Mouse (Mus musculus): ENCODE measurements around the gene Mafg. TPM values are rescaled to one million over a fixed set of nuclear protein-coding genes. Genes with fewer than 3 reads are reported as not detected.

The Mafg gene
- total and polyA plus RNA-seq, 3 experiments = 26.5 to 113 (median 54.0) TPM

DNA sequence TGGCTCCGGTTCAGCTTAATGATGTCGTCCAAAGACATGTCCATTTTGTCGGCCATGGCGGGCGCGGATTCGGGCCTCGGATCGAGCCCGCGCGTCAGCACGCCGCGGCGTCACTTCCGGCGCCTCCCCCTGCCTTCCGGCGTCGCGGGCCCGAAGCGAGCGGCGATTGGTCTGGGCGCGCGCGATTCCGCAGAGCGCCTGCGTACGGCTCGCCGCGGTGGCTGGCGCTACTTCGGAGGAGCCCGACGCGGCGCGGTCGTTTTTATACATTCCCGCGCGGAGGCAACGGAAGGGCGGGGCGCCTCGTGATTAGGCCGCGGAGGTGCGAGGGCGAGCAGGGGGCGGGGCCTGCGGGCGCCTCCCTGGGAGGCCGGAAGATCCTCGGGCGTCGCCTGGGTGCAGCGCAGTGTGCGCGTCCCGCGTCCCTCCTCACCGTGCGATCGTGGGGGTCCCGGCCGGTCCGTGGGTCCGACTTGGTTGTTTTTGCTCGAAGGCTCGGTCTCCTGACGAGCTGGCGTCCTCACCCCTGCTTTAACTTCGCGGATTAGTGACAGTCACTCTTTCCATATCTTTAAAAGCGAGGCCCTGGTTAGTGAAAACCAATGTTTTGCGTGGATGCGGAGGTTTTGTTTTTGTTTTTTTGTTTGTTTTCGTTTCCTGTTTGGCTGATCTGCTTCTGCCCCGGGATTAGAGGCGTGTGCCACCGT lies 35.0 kb downstream of the Mafg start, which contains the start of the genes Alyref and Anapc11 (continued):
- peak; percentile 79; the same call in 1 of the 2 replicates for TF ChIP-seq ELF1 (IDR thresholded peaks at IDR 0.05; ENCODE audit: low read depth, low read length)
- no peak for TF ChIP-seq GATA1 (IDR thresholded peaks at IDR 0.05; ENCODE audit: low read depth, low read length)
- peak; percentile 19; the same call in 1 of the 2 replicates for TF ChIP-seq RCOR1 (IDR thresholded peaks at IDR 0.05; ENCODE audit: low read depth, low read length)
- peak; percentile 69 for TF ChIP-seq MXI1 (IDR thresholded peaks at IDR 0.05; ENCODE audit: low read depth, low read length)

DNA sequence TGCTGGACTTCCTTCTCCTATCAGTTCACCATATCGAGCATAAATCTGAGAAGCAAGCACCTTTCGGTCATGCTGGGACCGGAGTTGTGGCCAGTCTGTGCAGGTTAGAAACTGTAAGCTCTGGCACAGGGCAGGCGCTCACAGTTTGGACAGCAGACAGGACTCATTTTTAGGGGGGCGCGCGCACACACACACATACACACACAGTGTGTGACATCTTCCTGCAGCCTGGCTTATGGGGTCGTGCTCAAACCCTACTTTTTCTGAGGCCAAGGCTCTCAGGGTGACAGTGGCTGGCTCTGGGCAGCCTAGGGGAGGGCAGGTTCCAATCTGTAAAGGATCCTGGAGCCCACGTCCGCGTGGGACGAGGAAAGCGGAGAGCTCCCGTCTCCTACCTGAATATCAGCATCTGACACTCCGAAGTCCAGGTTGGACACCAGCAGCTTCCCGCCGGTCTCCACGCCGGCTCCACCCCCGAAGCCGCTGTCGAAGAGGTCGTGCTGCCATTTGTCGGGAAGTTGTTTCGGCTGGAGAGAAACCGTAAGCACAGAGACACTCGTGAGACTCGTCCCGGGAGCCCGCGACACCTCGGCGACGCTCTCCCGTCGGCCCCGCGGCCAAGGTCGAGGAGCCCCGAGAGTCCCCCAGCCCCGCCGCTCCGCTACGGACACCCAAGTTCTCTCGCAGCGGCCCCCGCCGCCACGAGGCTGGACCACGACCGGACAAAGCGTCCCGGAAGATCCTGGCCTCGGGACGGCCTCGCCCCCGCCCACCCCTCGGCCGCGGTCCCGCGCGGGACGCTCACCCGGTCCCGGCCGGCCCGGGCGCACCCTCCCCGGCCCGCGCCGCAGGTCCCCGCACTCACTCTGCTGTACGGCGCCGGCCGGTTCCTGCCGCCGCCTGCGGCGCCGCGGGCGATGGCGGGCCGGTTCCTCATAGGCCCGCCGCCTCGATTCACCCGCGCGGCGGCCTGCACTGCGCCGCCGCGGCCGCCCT lies 35.9 kb downstream of the Mafg start:
- TF ChIP-seq SIN3A (IDR thresholded peaks at IDR 0.05; ENCODE audit: low read length) (peak; percentile 21; the same call in 1 of the 2 replicates), HCFC1 (IDR thresholded peaks at IDR 0.05; ENCODE audit: low read depth, low read length) (0 out of 2 replicates have a peak, but pooled peaks have one; percentile 30), USF1 (IDR thresholded peaks at IDR 0.05; ENCODE audit: low read depth, low read length) (no peak), NRF1 (IDR thresholded peaks at IDR 0.05; ENCODE audit: insufficient read depth, low read depth, low read length, poor library complexity, severe bottlenecking) (no peak), CHD1 (IDR thresholded peaks at IDR 0.05; ENCODE audit: low read depth, low read length) (0 out of 2 replicates have a peak, but pooled peaks have one; percentile 70), ETS1 (IDR thresholded peaks at IDR 0.05; ENCODE audit: low read depth, low read length) (no peak), TBP (IDR thresholded peaks at IDR 0.05; ENCODE audit: low read depth, low read length) (0 out of 2 replicates have a peak, but pooled peaks have one; percentile 12)
- DNase-seq (ENCODE audit: low read depth, low spot score) = peak; percentile 62
- Histone ChIP-seq H3K27ac (ENCODE audit: control insufficient read depth, low read depth, low read length) (peak overlapping the region; percentile 70), H3K9me3 (replicated peaks; ENCODE audit: insufficient read depth, low read length) (no peaks in the 10 kb centered on the region), H3K4me1 (ENCODE audit: control insufficient read depth in 1 of 2, insufficient read depth in 2 of 2, low read length in 2 of 2) (peaks cover 5 to 41% of the 10 kb centered on the region in 2 experiments), H3K27me3 (ENCODE audit: control insufficient read depth in 1 of 2, insufficient read depth in 2 of 2, low read length in 2 of 2) (no peaks in the 10 kb centered on the region), H3K9ac (ENCODE audit: control insufficient read depth, low read depth, low read length, poor library complexity, severe bottlenecking) (peak overlapping the region; percentile 99), H3K79me2 (ENCODE audit: control insufficient read depth, insufficient read depth, low read length, poor library complexity) (peaks cover 65% of the 10 kb centered on the region), H3K36me3 (ENCODE audit: control insufficient read depth in 1 of 2, insufficient read depth in 2 of 2, low read length in 2 of 2) (peaks cover 45 to 57% of the 10 kb centered on the region in 2 experiments), H3K4me3 (ENCODE audit: control insufficient read depth in 1 of 2, insufficient read depth in 1 of 2, low read depth in 2 of 2, low read length in 2 of 2) (peak overlapping the region; percentile 74 to 95)

DNA sequence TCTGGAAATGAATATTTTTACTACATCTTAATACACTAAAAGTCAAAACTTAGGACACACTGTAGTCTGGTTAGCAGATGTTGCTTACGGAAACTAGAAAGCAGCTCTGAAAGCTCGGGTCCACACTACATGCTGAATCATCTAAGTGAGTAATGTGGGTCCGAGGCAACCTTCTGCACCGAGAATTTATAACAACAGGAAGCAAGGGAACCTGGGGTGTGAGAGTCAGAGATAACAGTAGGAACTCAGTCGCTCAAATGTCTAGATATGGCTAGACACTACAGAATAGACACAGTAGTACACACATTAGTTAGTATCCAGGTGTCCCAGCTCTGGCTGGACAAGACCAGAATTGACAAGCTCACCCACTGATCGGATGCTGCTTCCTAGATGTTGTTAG lies 44.9 kb downstream of the Mafg start:
- peak; percentile 94 for DNase-seq (ENCODE audit: low read depth, low spot score)
- H3K27ac ChIP-seq (ENCODE audit: control insufficient read depth, low read depth, low read length) = peak overlapping the region; percentile 81
- peaks cover 14% of the 10 kb centered on the region for H3K79me2 ChIP-seq (ENCODE audit: control insufficient read depth, insufficient read depth, low read length, poor library complexity)
- no peaks in the 10 kb centered on the region for H3K9me3 ChIP-seq (replicated peaks; ENCODE audit: insufficient read depth, low read length)
- peaks cover 38 to 50% of the 10 kb centered on the region in 2 experiments for H3K36me3 ChIP-seq (ENCODE audit: control insufficient read depth in 1 of 2, insufficient read depth in 2 of 2, low read length in 2 of 2)
- no peak overlapping the region for H3K4me3 ChIP-seq (ENCODE audit: control insufficient read depth in 1 of 2, insufficient read depth in 1 of 2, low read depth in 2 of 2, low read length in 2 of 2)
- H3K27me3 ChIP-seq (ENCODE audit: control insufficient read depth in 1 of 2, insufficient read depth in 2 of 2, low read length in 2 of 2) = no peaks in the 10 kb centered on the region
- H3K9ac ChIP-seq (ENCODE audit: control insufficient read depth, low read depth, low read length, poor library complexity, severe bottlenecking) = no peak overlapping the region
- peaks cover 13 to 24% of the 10 kb centered on the region in 2 experiments for H3K4me1 ChIP-seq (ENCODE audit: control insufficient read depth in 1 of 2, insufficient read depth in 2 of 2, low read length in 2 of 2)
- TF ChIP-seq SIN3A (IDR thresholded peaks at IDR 0.05; ENCODE audit: low read length) (peak; percentile 85), NRF1 (IDR thresholded peaks at IDR 0.05; ENCODE audit: insufficient read depth, low read depth, low read length, poor library complexity, severe bottlenecking) (no peak), CHD2 (IDR thresholded peaks at IDR 0.05; ENCODE audit: low read length) (no peak), CTCF (IDR thresholded peaks at IDR 0.05 in 2 of 3, conservative IDR thresholded peaks at IDR 0.05 in 1 of 3; ENCODE audit: control insufficient read depth in 1 of 3, insufficient read depth in 1 of 3, low read depth in 2 of 3, low read length in 3 of 3, poor library complexity in 1 of 3, severe bottlenecking in 1 of 3) (no peak), TBP (IDR thresholded peaks at IDR 0.05; ENCODE audit: low read depth, low read length) (peak; percentile 67), ETS1 (IDR thresholded peaks at IDR 0.05; ENCODE audit: low read depth, low read length) (peak; percentile 89), GABPA (IDR thresholded peaks at IDR 0.05; ENCODE audit: low read depth, low read length) (peak; percentile 82; the same call in 1 of the 2 replicates), BHLHE40 (IDR thresholded peaks at IDR 0.05; ENCODE audit: borderline replicate concordance, low read depth, low read length) (0 out of 2 replicates have a peak, but pooled peaks have one; percentile 34), E2F4 (IDR thresholded peaks at IDR 0.05; ENCODE audit: borderline replicate concordance, low read depth, low read length) (no peak), ZNF384 (IDR thresholded peaks at IDR 0.05; ENCODE audit: low read depth, low read length) (no peak; the same call in 1 of the 2 replicates), RCOR1 (IDR thresholded peaks at IDR 0.05; ENCODE audit: low read depth, low read length) (peak; percentile 53; the same call in 1 of the 2 replicates), MAFK (IDR thresholded peaks at IDR 0.05; ENCODE audit: borderline replicate concordance, low read depth, low read length) (peak; percentile 84; the same call in 1 of the 2 replicates), USF2 (IDR thresholded peaks at IDR 0.05; ENCODE audit: borderline replicate concordance in 1 of 2, insufficient read depth in 1 of 2, low read depth in 1 of 2, low read length in 2 of 2) (no peak), MXI1 (IDR thresholded peaks at IDR 0.05; ENCODE audit: low read depth, low read length) (peak; percentile 38; the same call in 1 of the 2 replicates), TAL1 (IDR thresholded peaks at IDR 0.05; ENCODE audit: low read length) (peak; percentile 91), MYC (IDR thresholded peaks at IDR 0.05; ENCODE audit: low read depth, low read length) (peak; percentile 87; the same call in 1 of the 2 replicates), TCF12 (IDR thresholded peaks at IDR 0.05; ENCODE audit: low read depth, low read length) (peak; percentile 88), POLR2A (IDR thresholded peaks at IDR 0.05; ENCODE audit: control insufficient read depth in 1 of 2, insufficient read depth in 1 of 2, low read depth in 1 of 2, low read length in 2 of 2, poor library complexity in 1 of 2) (0 out of 4 replicates have a peak, but pooled peaks of 1 of the 2 experiments have one; percentile 20)
